Mouse (Mus musculus): ENCODE results near the gene Dusp23. TPM values are rescaled to one million over a fixed set of nuclear protein-coding genes. Genes with fewer than 3 reads are reported as not detected.

The Dusp23 gene
- total RNA-seq (2017): 0.37 TPM in 1 of 2 replicates, not detected in the other

DNA sequence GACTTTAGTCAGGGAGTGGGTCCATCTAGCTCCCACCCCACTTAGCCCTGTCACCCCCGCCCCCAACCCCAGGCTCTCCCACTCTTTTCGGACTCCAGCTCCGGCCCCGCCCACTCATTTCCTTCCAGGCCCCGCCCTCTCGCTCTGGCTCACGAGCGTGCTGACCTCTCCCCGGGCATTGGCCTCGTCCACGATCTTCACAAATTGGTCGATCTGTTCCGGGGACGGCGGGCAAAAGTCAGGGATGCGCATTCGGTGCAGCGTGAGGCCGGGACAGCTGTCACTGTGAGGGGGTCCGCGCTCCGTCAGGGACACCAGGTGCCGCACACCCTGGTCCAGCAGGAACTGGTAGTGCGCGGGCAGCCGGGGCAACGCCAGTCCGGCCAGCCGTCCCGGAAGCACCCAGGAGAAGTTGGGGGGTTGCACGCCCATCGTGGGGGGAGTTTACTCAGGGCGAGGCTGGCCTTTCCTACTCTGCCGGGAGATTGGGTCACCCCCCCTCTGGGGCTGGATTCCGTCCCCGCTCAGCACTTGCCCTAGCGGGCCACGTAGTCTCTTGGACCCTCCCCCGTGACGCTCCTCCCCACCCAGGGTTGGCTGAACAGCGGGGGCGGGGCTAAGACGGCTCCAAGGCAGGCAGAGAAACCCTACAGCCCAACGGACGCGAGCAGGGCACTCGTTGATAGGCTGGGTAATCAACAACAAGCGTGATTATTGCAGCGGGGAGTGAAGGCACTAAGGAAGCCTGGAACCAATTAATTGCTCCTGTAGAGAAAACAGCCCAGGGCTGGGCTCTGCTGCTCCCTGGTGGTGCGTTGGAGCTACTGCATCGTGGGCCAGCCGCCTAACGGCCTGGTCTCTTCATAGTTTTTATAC lies at the start of gene Dusp23:
Dusp23 (minus strand) TSS at position 512 of the 876 bp plus-strand sequence.
- peak; percentile 93 for ATAC-seq (ENCODE audit: extremely low read depth, insufficient number of reproducible peaks, low FRiP score, poor library complexity, severe bottlenecking)

- ATAC-seq (ENCODE audit: extremely low read depth, insufficient number of reproducible peaks, low FRiP score, poor library complexity, severe bottlenecking): no peak
Measured at GRCm38 (mm10) chr1:172680742-172681141, 48.0 kb upstream of the Dusp23 start.

DNA sequence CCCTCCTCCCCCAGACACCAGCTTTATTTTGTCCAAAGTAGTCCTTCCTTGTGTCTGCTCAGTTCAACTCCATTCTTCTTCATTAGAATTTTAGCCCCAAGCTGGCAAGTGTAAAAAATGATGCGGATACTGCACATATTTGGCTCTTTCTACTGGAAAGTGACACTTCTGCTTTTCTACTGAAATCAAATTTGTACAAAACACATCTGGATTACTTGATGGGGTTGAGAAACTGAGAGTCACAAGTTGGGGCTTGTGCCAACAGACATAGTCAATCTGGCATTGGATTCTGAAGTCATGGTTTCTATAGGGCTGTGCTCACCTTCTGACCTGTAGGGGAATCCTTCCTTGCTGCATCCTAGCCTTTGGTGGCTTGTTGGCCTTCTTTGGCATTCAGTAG lies 38.0 kb upstream of the Dusp23 start:
- no peak for ATAC-seq (ENCODE audit: extremely low read depth, insufficient number of reproducible peaks, low FRiP score, poor library complexity, severe bottlenecking)

GRCm38 (mm10) chr1:172667597-172667996 lies 34.8 kb upstream of the Dusp23 start:
- no peak for ATAC-seq (ENCODE audit: extremely low read depth, insufficient number of reproducible peaks, low FRiP score, poor library complexity, severe bottlenecking)

DNA sequence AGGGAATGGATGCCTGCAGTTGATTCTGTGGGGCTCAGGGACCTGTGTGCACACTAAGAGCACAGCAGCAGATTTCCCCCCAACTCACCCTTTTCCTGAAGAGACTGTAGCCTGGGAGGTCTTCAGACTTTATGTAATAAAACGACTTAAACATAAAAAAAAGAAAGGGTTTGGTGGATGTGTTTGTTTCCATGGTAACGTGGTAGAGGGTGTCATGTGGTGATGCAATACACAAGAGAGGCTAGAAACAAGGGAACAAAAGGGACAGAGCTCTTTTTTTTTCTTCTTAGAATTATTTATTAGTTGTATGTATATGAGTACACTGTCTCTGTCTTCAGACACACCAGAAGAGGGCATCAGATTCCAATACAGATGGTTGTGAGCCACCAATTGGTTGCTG lies 32.7 kb upstream of the Dusp23 start:
- no peak for ATAC-seq (ENCODE audit: extremely low read depth, insufficient number of reproducible peaks, low FRiP score, poor library complexity, severe bottlenecking)

- ATAC-seq (ENCODE audit: extremely low read depth, insufficient number of reproducible peaks, low FRiP score, poor library complexity, severe bottlenecking): no peak
Measured at GRCm38 (mm10) chr1:172659688-172660087, 26.9 kb upstream of the Dusp23 start.

DNA sequence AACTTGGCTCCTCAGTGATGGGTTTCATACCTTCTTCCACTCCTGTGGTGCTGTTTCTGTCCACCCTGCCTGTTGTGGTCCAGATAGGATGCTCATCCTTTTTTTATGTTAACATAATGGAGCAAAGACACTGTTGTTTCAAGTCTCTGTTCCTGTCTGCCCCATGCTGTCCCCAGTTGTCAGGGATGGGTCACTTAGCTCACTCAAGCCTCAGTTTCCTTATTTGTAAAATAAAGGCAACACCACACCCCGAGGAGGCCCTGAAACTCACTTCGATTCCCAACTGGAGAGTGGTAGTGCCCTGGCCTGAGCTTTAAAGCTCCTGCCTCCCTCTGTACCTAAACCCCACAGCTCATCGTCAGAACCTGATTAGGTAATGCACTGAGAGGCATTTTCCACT lies 24.5 kb upstream of the Dusp23 start:
- no peak for ATAC-seq (ENCODE audit: extremely low read depth, insufficient number of reproducible peaks, low FRiP score, poor library complexity, severe bottlenecking)

DNA sequence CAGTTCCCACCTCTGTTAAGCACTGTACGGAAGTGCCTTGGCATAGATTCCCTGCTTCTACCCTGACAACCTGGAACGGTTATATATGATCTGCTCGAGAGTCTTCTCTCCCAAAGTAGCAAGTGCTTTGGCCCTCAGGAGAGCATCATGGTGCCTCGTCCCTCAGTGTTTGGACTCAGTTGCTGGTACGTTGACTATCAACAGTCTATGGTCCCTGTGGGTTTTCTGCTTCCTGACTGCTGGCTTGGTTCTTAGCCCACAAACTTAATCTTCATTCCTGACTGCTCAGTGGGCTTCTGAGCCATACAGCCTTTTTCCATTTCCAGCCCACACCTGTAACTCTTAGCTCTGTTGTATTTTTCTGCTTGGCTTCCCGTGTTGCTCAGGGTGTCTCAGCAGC lies 21.1 kb upstream of the Dusp23 start:
- ATAC-seq (ENCODE audit: extremely low read depth, insufficient number of reproducible peaks, low FRiP score, poor library complexity, severe bottlenecking): no peak

GRCm38 (mm10) chr1:172652040-172652662 lies 19.4 kb upstream of the Dusp23 start:
- ATAC-seq (ENCODE audit: extremely low read depth, insufficient number of reproducible peaks, low FRiP score, poor library complexity, severe bottlenecking): no peak

DNA sequence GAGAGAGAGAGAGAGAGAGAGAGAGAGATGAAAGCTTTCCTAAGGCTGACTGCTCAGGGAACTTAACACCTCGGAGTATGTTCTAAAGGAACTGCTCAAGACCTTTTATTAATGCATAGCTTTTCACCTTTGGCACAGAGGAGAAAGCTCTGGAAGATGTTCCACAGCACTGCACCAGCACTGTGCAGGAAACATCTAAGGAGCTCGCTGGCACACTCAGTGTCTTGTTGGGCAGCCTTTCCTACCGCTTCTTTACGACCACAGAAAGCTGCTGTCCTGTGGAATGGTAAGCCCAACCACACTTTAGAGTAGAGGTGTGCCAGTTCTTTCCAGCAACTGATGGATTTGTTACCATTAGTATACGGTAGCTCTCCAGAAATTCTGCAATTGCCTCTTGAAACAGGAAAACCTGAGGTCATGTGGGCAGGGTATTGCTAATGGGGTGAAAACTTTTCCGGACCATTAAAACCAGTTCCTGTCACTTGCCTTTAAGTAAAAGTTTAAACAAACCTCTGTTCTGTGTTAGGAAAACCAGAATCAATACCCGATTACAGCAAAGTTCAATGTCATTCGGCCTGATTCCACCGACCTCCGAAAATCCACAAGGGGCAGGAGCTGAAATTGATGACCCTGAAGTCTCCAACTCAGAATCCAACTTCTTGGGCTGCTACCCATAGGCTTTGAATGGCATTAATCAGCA lies 18.7 kb upstream of the Dusp23 start:
- no peak for ATAC-seq (ENCODE audit: extremely low read depth, insufficient number of reproducible peaks, low FRiP score, poor library complexity, severe bottlenecking)

- no peak for ATAC-seq (ENCODE audit: extremely low read depth, insufficient number of reproducible peaks, low FRiP score, poor library complexity, severe bottlenecking)
Measured at GRCm38 (mm10) chr1:172650519-172651287, 17.9 kb upstream of the Dusp23 start.

GRCm38 (mm10) chr1:172649396-172649795 lies 16.6 kb upstream of the Dusp23 start:
- ATAC-seq (ENCODE audit: extremely low read depth, insufficient number of reproducible peaks, low FRiP score, poor library complexity, severe bottlenecking): no peak

- no peak for ATAC-seq (ENCODE audit: extremely low read depth, insufficient number of reproducible peaks, low FRiP score, poor library complexity, severe bottlenecking)
Measured at GRCm38 (mm10) chr1:172647236-172647635, 14.5 kb upstream of the Dusp23 start.

GRCm38 (mm10) chr1:172638781-172639180 lies 6.0 kb upstream of the Dusp23 start:
- no peak for ATAC-seq (ENCODE audit: extremely low read depth, insufficient number of reproducible peaks, low FRiP score, poor library complexity, severe bottlenecking)

GRCm38 (mm10) chr1:172637801-172638200 lies 5.0 kb upstream of the Dusp23 start:
- ATAC-seq (ENCODE audit: extremely low read depth, insufficient number of reproducible peaks, low FRiP score, poor library complexity, severe bottlenecking): no peak

GRCm38 (mm10) chr1:172636266-172636665 lies 3.5 kb upstream of the Dusp23 start:
- no peak for ATAC-seq (ENCODE audit: extremely low read depth, insufficient number of reproducible peaks, low FRiP score, poor library complexity, severe bottlenecking)

DNA sequence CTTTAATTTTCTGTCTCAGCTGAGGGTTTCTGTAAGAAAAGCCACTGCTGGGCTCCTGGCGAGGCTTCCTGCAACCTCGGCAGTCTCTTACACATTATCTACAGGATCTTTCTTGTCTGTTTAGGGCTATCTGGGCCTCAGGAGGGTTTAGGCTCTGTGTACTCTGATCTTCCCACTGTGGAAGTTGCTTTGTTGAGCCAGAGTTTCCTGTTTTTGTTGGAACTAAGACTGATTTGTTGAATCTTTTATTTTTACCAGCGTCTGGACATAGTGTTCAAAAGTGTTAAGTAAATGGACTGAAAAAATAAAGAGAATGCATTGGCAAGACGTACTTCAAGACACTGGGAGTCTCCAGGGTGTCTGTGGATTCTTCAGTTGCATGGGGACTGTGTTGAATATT lies 2.5 kb upstream of the Dusp23 start:
- no peak for ATAC-seq (ENCODE audit: extremely low read depth, insufficient number of reproducible peaks, low FRiP score, poor library complexity, severe bottlenecking)

DNA sequence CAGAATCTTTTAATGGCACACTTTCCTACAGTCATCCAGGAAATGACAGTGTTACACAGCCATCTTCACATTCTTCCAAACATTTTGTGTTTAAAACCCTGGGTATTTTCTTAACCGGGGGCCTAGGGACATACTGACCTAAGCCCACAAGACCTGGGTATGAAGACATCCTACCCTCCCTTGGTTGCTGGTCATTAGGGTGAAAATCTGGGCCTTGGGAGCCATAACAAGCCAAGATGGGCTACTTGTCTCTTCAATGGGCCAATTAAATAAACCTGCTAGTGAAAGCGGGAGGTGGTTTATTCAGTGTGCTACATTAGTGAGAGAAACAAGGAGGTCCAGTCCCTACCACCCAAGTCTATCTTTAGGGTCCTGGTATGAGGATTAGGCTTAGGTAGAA lies 1.4 kb upstream of the Dusp23 start:
- no peak for ATAC-seq (ENCODE audit: extremely low read depth, insufficient number of reproducible peaks, low FRiP score, poor library complexity, severe bottlenecking)

GRCm38 (mm10) chr1:172631721-172632120 lies 1.0 kb downstream of the Dusp23 start:
- no peak for ATAC-seq (ENCODE audit: extremely low read depth, insufficient number of reproducible peaks, low FRiP score, poor library complexity, severe bottlenecking)
